Mouse (Mus musculus) brain, embryonic 18.5 days (tissue): ENCODE measurements around the gene Hist1h3f.
A peak's percentile ranks its signal among the peaks of the same experiment; 100 is the strongest.
"Not testable (repeated sequence)": the region's sequence is repeated elsewhere in the genome, so short reads cannot be mapped to it uniquely, and the experiment has no call there.

Experiments used
- DNase-seq: peaks from one replicate; pipeline ENCODE4 v3.0.0-alpha.2; 2012; ENCODE audit warnings: low read depth, low spot score

Hist1h3f gene

DNA sequence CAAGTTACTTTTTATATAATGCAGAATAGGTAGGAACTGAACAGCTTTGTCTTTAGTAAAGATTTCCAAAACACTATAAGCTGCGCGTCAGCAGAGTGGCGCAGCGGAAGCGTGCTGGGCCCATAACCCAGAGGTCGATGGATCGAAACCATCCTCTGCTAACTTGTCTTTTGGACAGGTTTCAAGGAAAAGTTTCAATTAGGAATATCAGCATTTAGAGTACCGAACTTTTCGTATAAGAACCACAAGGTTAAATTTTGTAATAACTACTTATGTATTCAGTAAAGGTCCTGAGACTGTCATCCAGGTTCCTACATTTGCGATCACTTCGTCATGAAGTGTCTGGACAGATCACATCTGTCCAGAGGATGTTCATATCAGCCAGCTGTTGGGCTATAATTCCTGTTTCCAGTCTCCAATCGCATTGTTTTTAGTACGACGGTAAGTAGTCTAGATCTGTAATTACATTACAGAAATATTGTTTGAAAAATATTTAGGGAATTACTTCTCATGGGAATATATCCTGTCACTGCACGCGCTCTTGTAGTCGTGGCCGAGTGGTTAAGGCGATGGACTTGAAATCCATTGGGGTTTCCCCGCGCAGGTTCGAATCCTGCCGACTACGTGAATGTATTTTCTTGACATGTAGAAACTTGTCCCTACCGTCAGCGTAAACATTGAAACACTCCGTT, 26.1 kb upstream of the Hist1h3f start:
- no peak for DNase-seq

DNA sequence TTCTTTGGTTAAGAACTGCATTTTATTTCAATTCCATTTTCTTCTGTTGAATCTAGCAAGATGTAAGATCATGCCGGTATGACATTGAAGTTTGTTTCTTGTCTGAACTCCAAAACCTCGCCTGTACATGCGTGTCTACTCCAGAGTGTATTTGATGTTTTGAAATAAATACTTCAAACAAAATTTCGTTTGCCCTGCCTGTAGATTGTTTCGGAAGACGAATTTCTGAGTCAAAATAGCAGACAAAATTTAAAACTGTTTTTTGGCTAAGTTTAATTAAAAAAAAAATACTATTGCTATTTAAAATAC, 25.6 kb upstream of the Hist1h3f start:
- DNase-seq: no peak

DNA sequence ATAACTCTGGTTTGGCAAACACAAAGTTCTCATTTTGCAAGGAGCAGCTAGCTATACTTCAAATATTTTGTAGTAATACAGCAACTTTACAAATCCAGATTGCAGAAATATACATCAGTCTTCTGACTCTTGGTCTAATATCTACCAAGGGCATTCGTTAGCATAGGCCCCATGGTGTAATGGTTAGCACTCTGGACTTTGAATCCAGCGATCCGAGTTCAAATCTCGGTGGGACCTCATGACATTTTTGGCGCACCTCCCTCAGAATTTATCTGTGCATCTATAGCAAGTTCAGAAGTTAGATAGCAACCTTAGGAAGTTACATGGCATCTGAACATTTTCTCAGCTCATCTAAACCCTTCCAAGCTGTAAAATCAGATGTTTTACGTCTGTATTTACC, 25.0 kb upstream of the Hist1h3f start:
- no peak for DNase-seq

DNA sequence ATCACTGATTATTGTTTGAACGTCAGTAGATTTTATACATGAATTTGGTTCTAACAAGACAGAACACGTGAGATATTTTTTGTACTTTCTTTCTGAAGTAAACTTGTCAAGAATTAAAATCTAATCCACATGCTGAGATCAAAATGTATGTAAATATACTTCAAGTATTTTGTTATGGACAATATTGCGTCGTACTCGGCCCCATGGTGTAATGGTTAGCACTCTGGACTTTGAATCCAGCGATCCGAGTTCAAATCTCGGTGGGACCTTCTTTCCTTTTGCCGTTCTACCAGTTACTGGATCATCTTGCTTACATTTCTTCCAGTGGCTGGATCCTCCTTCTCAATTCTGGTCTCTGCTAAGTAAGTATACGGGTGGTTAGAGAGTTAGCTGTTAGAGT, 24.4 kb upstream of the Hist1h3f start:
- DNase-seq: no peak

DNA sequence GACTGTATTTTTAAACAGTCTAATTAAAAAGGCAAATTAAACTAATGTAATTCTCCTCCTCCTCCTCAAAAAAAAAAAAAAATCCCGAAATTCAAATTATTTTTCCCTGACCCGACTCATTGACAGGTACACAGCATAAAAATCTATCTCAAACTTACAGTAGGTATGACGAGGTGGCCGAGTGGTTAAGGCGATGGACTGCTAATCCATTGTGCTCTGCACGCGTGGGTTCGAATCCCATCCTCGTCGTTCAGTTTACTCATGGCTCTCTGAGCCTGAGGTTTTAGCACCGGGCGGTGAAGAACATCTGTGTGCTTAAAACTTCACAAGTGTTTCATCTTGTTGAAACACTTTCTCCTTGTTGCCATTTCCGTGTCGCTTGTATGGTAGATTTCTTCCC, 22.1 kb upstream of the Hist1h3f start:
- DNase-seq: no peak

DNA sequence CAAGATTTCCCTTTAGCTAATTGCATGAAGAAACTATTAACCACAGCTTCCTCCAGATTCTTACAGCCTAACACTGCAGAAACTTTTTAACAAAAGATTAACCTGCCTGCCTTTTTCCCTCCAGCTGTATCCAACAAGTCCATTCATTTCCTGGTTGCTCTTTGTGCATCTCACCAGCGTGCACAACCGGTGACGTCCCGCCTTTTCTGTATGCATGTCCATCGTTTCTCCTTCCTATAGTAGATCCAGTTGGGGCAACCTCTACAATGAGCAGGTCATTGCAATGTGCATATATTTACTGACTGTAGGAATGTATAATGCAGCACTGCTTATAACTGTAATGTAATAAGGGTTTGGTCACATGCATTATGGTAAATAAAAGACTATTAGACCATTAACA, 19.9 kb upstream of the Hist1h3f start:
- DNase-seq: no peak

DNA sequence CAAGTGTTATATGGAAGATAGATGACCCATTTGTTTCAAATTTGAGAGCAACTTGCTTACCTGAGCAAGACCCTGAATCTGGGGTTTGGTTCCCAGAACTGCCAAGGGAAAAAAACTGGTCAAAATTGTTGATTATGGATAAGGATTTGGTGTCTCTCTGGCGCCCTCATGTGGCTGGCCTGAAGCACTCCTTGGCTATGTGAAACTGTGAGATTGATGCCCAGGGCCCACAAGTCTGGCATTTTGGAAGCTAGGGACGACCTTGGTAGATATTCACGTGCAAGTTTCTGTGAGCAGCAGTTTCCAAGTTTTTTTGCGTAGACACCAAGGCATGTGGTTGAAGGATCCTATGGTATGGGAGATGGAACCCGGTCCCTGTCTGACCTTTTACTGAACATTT, 19.2 kb upstream of the Hist1h3f start:
- no peak for DNase-seq

DNA sequence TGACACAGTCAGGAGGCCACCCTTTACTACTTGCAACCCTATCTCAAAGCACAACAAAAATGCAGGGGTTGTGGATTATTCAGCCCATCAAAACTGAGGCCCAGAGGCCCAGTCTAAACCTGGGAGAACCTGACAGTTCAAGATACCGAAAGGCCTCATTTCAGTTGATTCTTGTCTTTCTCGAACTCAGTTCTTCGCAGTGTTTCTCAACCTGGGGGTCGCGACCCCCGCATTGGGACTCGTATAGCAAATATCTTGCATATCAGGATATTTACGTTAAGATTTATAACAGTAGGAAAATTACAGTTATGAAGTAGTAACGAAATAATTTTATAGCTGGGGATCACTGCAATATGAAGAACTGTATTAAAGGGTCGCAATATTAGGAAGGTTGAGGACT, 18.0 kb upstream of the Hist1h3f start:
- DNase-seq: no peak

DNA sequence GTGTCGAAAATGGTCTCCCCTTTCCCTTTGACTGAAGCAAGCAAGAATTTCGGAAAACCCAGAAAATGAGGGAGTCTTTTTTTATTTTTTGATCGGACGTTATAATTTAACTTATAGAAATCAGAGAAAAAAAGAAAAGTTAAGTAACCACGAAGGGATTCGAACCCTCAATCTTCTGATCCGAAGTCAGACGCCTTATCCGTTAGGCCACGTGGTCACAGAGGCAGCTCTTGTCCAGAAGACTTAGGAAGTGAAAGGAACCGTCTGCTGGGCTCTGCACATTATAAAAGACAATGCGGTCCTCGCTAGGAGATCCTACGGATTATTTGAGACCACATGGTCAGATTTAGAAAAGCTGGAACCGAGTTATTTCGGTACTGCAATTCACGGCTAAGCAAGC, 17.5 kb upstream of the Hist1h3f start:
- no peak for DNase-seq

GRCm38 (mm10) chr13:23529005-23529404, 14.8 kb upstream of the Hist1h3f start:
- no peak for DNase-seq

GRCm38 (mm10) chr13:23529480-23530165, 14.2 kb upstream of the Hist1h3f start:
- DNase-seq: no peak

- no peak for DNase-seq
Measured at GRCm38 (mm10) chr13:23530181-23530900, 13.5 kb upstream of the Hist1h3f start.

DNA sequence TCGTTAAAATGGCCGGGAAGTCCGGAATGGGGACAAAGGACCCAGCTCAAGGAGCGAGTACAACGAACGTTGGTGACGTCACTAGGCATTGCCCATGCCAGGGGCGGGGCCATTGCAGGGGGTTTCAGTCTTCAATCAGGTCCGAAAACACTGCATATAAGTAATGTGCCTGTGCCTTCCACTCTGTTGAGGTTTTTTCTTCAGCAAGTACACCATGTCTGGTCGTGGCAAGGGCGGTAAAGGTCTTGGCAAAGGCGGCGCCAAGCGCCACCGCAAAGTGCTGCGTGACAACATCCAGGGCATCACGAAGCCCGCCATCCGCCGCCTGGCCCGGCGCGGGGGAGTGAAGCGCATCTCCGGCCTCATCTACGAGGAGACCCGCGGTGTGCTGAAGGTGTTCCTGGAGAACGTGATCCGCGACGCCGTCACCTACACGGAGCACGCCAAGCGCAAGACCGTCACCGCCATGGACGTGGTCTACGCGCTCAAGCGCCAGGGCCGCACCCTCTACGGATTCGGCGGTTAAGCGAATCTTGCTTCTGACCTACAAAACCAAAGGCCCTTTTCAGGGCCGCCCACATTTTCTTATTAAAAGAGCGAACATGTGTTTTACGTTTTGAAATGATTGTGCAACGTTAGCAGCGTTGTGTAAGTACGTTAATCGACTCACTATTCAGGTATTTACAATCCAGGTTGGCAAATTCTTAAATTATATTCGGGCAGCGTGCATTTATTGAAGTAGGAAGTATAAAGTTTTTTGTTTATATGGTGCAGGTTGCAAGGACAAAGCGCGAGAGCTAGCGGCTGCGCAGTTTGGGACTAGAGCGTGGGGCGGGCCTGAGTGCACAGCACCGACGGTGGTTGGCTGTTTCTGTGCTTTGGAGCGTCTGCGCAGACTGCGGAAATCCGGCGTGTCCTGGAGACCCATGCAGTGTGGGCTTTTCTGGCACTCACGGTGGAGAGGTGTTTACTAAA, 12.7 kb upstream of the Hist1h3f start, which contains the start of gene Hist1h4h:
Gene Hist1h4h (plus strand): TSS at position 150 of the 975 bp plus-strand sequence.
- DNase-seq: peak; percentile 95

GRCm38 (mm10) chr13:23532262-23533075, 11.4 kb upstream of the Hist1h3f start:
- DNase-seq: no peak

DNA sequence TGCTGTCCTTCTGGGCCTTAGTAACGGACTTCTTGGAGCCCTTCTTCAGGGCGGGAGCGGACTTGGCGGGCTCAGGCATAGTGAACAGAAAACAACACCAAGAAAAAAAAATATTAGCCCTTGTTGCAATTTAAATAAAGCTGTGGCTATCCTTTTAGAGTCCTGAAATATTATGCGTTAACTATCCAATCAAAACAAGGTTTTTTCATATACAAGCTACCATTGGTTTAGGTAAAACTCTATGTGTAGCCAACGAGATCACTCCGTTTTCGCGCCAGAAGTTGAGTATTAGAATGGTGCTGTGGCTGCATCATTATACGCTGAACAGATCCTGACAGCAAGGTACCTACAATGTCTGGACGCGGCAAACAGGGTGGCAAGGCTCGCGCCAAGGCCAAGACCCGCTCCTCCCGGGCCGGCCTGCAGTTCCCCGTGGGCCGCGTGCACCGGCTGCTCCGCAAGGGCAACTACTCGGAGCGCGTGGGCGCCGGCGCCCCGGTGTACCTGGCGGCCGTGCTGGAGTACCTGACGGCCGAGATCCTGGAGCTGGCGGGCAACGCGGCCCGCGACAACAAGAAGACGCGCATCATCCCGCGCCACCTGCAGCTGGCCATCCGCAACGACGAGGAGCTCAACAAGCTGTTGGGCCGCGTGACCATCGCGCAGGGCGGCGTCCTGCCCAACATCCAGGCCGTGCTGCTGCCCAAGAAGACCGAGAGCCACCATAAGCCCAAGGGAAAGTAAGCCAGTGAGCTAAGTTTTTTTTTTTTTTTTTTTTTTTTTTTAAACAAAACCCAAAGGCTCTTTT, 10.1 kb upstream of the Hist1h3f start, which contains the start of gene Hist1h2af:
Gene Hist1h2af (plus strand): TSS at position 347 of the 808 bp plus-strand sequence.
- DNase-seq: not testable (repeated sequence)

- no peak for DNase-seq
Measured at GRCm38 (mm10) chr13:23534368-23535131, 9.3 kb upstream of the Hist1h3f start.

DNA sequence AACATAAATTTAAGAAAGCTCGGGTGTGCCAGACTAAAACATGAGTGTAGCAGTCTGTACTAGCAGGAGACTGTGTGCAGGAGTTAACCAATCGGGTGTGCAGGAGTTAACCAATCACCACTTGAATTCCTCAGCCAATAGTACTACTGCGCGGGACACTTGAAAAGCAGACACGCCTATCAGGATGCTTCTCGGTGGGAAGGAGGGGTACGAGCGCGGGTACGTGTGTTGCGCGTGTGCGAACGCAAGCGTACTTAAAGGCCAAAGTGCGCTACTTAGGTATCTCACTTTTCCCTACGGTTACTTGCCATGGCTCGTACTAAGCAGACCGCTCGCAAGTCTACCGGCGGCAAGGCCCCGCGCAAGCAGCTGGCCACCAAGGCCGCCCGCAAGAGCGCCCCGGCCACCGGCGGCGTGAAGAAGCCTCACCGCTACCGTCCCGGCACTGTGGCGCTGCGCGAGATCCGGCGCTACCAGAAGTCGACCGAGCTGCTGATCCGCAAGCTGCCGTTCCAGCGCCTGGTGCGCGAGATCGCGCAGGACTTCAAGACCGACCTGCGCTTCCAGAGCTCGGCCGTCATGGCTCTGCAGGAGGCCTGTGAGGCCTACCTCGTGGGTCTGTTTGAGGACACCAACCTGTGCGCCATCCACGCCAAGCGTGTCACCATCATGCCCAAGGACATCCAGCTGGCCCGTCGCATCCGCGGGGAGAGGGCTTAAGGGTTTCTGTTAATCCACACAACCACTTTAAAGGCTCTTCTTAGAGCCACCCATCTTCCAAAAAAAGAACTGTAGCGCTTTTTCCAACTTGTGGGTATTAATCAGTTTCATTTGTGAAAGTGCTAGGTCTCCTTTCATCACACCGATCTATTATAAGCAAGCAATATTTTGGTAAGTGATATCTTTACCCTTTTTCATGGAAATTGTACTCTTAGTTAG, 8.4 kb upstream of the Hist1h3f start, which contains the start of gene Hist1h3g:
Gene Hist1h3g (plus strand): TSS at position 286 of the 939 bp plus-strand sequence.
- peak; percentile 93 for DNase-seq
